Mouse (Mus musculus) neural tube, embryonic 14.5 days (tissue): ENCODE results near the gene Fkbp8. TPM values are rescaled to one million over a fixed set of nuclear protein-coding genes. Genes with fewer than 3 reads are reported as not detected.

Experiments
- ATAC-seq: fragments of 200-750 bp; cut with Nextera tagmentation; 2 replicates; pipeline ENCODE4 v1.8.0; 2017; ENCODE audit warnings: low read depth, mild to moderate bottlenecking, moderate TSS enrichment, moderate library complexity
- H3K27ac ChIP-seq: fragments of 300-500 bp; sonication (generic); 2 replicates; pipeline ENCODE4 v1.5.1; 2014; ENCODE audit warnings: low read depth, mild to moderate bottlenecking, control low read depth, low read length, moderate library complexity, mixed read lengths
- H3K27me3 ChIP-seq: fragments of 300-500 bp; sonication (generic); 2 replicates; pipeline ENCODE4 v1.6.1; 2014; ENCODE audit warnings: low read length; ENCODE audit not compliant: control insufficient read depth, insufficient read depth
- H3K36me3 ChIP-seq: fragments of 300-500 bp; sonication (generic); 2 replicates; pipeline ENCODE4 v1.6.1; 2014; ENCODE audit warnings: low read length, mixed read lengths; ENCODE audit not compliant: control insufficient read depth, insufficient read depth
- H3K4me1 ChIP-seq: fragments of 300-500 bp; sonication (generic); 2 replicates; pipeline ENCODE4 v1.6.1; 2014; ENCODE audit warnings: low read length; ENCODE audit not compliant: control insufficient read depth, insufficient read depth
- H3K4me2 ChIP-seq: fragments of 300-500 bp; sonication (generic); 2 replicates; pipeline ENCODE4 v1.6.1; 2014; ENCODE audit warnings: mild to moderate bottlenecking, low read depth, low read length, control low read depth
- H3K4me3 ChIP-seq: fragments of 300-500 bp; sonication (generic); 2 replicates; pipeline ENCODE4 v1.5.1; 2014; ENCODE audit warnings: low read depth, low read length, control low read depth, mixed read lengths
- H3K9ac ChIP-seq: fragments of 300-500 bp; sonication (generic); replicated peaks from 2 replicates; pipeline ENCODE4 v1.6.1; 2014; ENCODE audit warnings: low read depth, mild to moderate bottlenecking, control low read depth, low read length, mixed read lengths
- H3K9me3 ChIP-seq: fragments of 300-500 bp; sonication (generic); 2 replicates; pipeline ENCODE4 v1.6.1; 2016; ENCODE audit warnings: low read length; ENCODE audit not compliant: control insufficient read depth
- WGBS: fragments of 180-500 bp; shearing (Covaris S2); extraction: QIAGEN DNeasy Blood & Tissue Kit; methylation state at CpG from one replicate; pipeline ENCODE4 v1.1.7; 2014; 5-methylcytosine and 5-hydroxymethylcytosine counted together
- polyA plus RNA-seq: library from polyadenylated mRNA; unstranded; fragments of >200 nt; fragmentation: Nextera tagmentation; extraction: Ambion mirVana; gene quantifications from 2 replicates; pipeline ENCODE4 v1.2.1, GENCODE M21; 2014

The Fkbp8 gene
- polyA plus RNA-seq, 1 experiment from 2014 or later, result 336 TPM

DNA sequence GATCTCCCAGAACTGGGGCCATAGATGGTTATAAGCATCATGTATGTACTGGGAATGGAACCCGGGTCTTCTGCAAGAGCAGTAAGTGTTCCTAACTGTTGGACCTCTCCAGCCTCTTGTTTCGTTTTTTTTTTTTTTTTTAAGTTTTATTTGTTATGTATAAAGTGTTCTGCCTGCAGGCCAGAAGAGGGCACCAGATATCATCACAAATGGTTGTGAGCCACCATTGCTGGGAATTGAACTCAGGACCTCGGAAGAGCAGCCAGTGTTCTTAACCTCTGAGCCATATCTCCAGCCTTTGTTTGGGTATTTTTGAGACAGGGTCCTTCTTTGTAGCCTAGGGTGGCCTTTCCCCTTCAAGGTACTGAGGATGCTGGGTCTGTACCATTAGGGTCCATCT, 31.5 kb downstream of the Fkbp8 start:
- H3K4me1 ChIP-seq, result peaks cover 3% of the 10 kb centered on the region; the same call in 1 of the 2 replicates
- H3K27me3 ChIP-seq, result no peaks in the 10 kb centered on the region
- no peak overlapping the region for H3K4me2 ChIP-seq
- H3K4me3 ChIP-seq, result no peak overlapping the region
- H3K36me3 ChIP-seq, result no peaks in the 10 kb centered on the region
- no peak overlapping the region for H3K27ac ChIP-seq
- 92% methylated on average over 3 of the region's 3 CpGs for WGBS
- no peak for ATAC-seq
- no peak overlapping the region for H3K9ac ChIP-seq
- H3K9me3 ChIP-seq, result no peaks in the 10 kb centered on the region

DNA sequence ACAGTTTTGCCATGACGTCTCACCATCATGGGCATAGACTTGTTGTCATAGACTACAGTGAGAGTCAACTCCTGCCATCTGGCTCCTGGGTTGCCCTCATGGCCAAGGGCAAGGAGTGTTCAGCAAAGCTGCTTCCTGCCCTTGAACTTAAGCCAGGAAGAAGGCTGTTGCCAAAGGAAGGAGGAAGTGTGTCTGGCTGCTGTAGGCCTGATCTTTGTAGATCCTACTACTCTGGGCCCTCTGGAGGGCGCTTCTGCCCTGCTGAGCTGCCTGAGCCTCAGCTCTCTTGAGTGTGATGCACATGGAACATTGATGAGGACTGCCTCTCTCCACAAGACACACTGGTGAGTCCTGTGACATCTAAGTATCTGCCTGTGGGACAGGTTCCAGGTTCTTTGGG, 32.6 kb downstream of the Fkbp8 start:
- Histone ChIP-seq H3K36me3 (no peaks in the 10 kb centered on the region), H3K27me3 (no peaks in the 10 kb centered on the region), H3K4me2 (no peak overlapping the region), H3K9ac (no peak overlapping the region), H3K27ac (no peak overlapping the region), H3K4me1 (no peaks in the 10 kb centered on the region), H3K9me3 (no peaks in the 10 kb centered on the region), H3K4me3 (no peak overlapping the region)
- no peak for ATAC-seq
- 80% methylated on average over 2 of the region's 2 CpGs for WGBS

DNA sequence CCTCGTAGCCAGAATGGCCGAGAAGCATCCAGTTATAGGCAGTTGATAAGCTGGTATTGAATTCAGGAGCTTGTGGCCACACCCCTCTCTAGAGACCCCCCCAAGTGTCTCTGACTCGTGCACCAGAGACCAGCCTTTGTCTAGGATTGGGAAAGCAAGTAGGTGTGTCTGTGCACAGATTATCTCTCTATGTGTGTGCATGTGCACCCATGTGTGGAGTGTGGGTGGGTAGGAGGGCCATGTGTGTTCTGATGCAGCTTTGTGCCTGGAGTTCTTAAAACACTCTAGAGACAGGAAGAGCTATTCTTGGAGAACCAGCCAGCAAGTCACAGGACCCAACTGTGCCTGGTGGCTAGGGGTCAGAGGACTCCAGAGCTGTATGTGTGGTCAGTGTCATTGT, 33.0 kb downstream of the Fkbp8 start:
- no peaks in the 10 kb centered on the region for H3K36me3 ChIP-seq
- H3K9me3 ChIP-seq, result no peaks in the 10 kb centered on the region
- no peak overlapping the region for H3K4me3 ChIP-seq
- no peak overlapping the region for H3K27ac ChIP-seq
- H3K27me3 ChIP-seq, result no peaks in the 10 kb centered on the region
- 0 out of 2 replicates have a peak, but pooled peaks cover under 1% of the 10 kb centered on the region for H3K4me1 ChIP-seq
- 82% methylated on average over 3 of the region's 3 CpGs for WGBS
- no peak overlapping the region for H3K9ac ChIP-seq
- ATAC-seq, result no peak
- no peak overlapping the region for H3K4me2 ChIP-seq

DNA sequence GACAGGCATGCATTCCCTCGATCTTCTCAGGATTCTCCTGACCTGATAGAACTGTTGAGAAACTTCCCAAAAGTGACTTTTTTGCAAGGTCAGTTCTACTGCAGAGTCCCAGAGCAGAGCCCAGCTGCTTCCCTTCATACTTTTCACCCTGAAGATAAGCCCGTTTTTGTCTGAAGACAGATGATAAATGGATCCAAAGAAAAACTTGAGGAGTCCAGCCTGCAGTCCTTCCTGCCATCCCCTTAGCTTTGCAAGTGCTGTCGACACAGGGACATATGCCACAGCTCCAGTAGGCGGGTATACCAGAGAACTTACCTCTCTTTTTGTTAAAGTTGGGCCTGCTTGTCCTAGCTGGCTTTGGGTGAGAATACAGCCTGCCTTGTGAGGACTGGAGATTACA, 33.8 kb downstream of the Fkbp8 start:
- ATAC-seq, result no peak
- H3K4me2 ChIP-seq, result no peak overlapping the region
- H3K9ac ChIP-seq, result no peak overlapping the region
- WGBS, result 74% methylated on average over 4 of the region's 4 CpGs
- H3K27me3 ChIP-seq, result no peaks in the 10 kb centered on the region
- no peaks in the 10 kb centered on the region for H3K9me3 ChIP-seq
- H3K27ac ChIP-seq, result no peak overlapping the region
- no peaks in the 10 kb centered on the region for H3K36me3 ChIP-seq
- H3K4me1 ChIP-seq, result 0 out of 2 replicates have a peak, but pooled peaks cover 2% of the 10 kb centered on the region
- H3K4me3 ChIP-seq, result no peak overlapping the region

DNA sequence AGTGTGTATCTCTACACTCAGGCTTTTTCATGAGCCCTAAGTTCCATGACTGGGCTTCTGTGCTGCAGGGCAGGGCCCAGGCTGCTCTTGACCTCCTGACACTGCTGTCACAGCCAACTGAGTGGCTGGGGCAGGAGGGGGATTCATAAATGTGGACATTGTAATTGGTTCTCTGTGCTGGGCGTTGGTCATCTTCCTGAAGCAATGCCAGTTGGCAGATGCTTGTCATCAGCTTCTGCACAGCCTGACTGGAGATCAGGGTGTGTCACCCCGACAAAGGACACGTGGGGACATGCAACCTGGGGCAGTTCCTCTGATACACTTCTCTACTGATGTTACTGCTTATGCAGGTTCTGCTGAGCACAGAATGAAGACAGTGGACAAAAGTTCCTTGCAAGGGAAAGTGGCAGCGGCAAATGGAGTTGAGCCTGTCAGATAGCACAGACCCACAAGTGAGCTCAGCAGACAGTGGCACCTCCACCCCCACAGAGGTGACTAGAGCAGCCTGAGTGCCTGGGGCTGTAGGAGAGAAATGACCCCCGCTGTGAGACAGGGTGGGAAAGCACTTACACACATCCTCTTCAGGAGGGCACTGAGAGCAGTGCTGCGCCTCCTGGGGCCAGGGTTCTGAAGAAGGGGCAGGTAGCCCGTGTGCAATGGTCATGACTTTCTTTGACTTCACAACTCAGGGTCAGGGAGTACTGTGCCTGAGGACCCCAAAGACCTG, 34.4 kb downstream of the Fkbp8 start:
- no peak for ATAC-seq
- no peak overlapping the region for H3K4me3 ChIP-seq
- no peaks in the 10 kb centered on the region for H3K36me3 ChIP-seq
- no peak overlapping the region for H3K9ac ChIP-seq
- H3K4me2 ChIP-seq, result no peak overlapping the region
- no peak overlapping the region for H3K27ac ChIP-seq
- H3K4me1 ChIP-seq, result 0 out of 2 replicates have a peak, but pooled peaks cover 2% of the 10 kb centered on the region
- H3K9me3 ChIP-seq, result no peaks in the 10 kb centered on the region
- WGBS, result 80% methylated on average over 7 of the region's 7 CpGs
- H3K27me3 ChIP-seq, result no peaks in the 10 kb centered on the region

DNA sequence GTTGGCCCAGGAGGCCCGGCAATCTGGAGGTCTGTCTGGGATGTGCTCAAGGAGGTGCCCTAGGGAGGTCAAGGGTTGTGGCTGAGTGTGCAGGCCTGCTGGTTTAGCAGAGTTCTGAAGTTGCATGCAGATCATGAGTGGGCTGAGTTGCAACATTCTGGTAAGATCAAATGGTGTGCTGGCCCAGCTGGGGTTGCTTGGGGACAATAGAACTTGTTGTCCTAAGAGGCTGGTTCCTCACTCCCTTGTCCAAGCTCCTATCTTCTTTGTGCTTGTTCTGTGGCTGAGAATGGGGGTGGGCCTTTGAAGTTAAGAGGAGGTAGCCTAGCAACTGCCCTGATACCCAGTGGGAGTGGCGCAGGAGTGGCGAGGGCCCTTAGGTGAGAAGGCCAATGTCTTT, 35.3 kb downstream of the Fkbp8 start:
- Histone ChIP-seq H3K27ac (no peak overlapping the region), H3K4me2 (no peak overlapping the region), H3K27me3 (no peaks in the 10 kb centered on the region), H3K9ac (no peak overlapping the region), H3K9me3 (no peaks in the 10 kb centered on the region), H3K36me3 (no peaks in the 10 kb centered on the region), H3K4me3 (no peak overlapping the region), H3K4me1 (0 out of 2 replicates have a peak, but pooled peaks cover 2% of the 10 kb centered on the region)
- ATAC-seq, result no peak
- 82% methylated on average over 3 of the region's 3 CpGs for whole genome bisulfite sequencing

DNA sequence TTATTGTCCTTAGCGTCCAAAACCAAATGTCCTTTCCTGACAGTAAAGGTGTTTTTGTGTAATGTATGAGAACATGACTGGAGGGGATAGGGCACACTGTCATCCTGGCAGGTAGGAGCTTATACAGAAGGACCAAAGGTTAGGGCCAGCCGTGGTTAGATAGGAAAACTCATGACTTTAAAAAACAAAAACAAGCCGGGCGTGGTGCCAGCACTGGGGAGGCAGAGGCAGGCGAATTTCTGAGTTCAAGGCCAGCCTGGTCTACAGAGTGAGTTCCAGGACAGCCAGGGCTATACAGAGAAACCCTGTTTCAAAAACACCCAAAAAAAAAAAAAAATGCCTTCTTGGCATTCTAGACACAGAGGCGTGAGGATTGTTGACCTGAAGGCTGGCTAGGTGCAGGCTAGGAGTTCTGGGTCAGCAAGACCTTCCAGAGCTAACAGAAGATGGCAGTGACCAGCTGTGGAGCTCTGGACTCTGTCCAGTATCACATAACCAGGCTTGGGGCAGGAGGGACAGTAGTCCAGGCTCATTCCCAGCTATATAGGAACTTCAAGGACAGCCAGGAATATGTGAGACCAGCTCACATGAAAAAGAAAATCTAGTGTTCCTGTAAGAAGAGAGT, 36.4 kb downstream of the Fkbp8 start:
- no peaks in the 10 kb centered on the region for H3K27me3 ChIP-seq

DNA sequence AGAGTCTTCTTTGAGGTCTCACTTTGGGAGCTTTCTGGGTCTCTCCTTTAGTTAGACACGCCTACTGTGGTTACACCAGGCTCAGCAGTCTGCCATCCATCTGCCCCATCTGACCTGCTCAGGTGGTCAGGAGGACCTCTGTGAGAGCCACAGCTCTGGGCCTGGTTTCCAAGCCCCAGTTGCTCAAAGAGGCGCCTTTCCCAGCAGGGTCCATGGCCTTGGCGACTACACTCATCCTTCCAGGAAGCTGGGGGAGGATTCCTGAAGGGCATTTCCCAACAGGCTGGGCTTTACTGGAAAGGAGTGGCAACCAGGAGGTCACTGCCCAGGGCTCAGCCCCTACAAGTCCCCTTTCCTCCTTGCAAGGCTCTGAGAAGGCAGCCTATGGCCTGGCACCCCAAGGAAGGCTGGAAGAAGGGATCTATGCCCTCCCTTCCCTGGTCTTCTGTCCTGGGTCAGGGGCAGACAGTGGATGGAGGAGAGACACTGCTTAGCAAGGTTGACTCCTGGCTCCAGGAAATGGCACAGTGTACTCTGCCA, 37.2 kb downstream of the Fkbp8 start:
- no peak overlapping the region for H3K4me2 ChIP-seq
- H3K9ac ChIP-seq, result no peak overlapping the region
- 87% methylated on average over 3 of the region's 3 CpGs for WGBS
- no peak for ATAC-seq
- peaks cover 2% of the 10 kb centered on the region; the same call in 1 of the 2 replicates for H3K4me1 ChIP-seq
- H3K4me3 ChIP-seq, result no peak overlapping the region
- H3K9me3 ChIP-seq, result no peaks in the 10 kb centered on the region
- no peaks in the 10 kb centered on the region for H3K36me3 ChIP-seq
- no peaks in the 10 kb centered on the region for H3K27me3 ChIP-seq
- no peak overlapping the region for H3K27ac ChIP-seq

More for the DNA sequence above, 36.4 kb downstream of the Fkbp8 start:
- no peaks in the 10 kb centered on the region for H3K9me3 ChIP-seq
- H3K4me2 ChIP-seq, result no peak overlapping the region
- H3K9ac ChIP-seq, result no peak overlapping the region
- H3K36me3 ChIP-seq, result no peaks in the 10 kb centered on the region
- no peak overlapping the region for H3K27ac ChIP-seq
- ATAC-seq, result no peak
- H3K4me1 ChIP-seq, result 0 out of 2 replicates have a peak, but pooled peaks cover 2% of the 10 kb centered on the region
- no peak overlapping the region for H3K4me3 ChIP-seq
- WGBS, result 91% methylated on average over 6 of the region's 6 CpGs

DNA sequence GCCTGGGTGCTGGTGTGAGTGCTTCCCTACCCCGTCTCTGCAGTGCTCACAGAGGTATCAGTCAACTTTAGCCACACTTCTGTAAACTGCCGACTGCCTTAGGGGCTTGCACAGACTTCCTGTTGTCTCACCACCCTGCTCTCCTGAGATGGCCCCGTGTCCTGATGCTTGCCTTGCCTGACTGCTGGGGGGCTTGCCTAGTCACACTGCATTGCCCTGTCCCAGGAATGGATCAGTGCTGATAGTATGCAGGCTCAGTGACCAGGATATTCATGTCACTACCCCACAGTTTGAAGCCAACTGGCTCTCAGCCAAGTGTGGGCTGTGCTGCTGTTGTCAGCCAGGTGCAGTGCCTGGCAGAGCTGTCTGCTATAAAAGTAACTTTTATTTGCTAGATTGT, 38.0 kb downstream of the Fkbp8 start:
- no peak overlapping the region for H3K4me2 ChIP-seq
- H3K27me3 ChIP-seq, result no peaks in the 10 kb centered on the region
- WGBS, result 71% methylated on average over 3 of the region's 3 CpGs
- ATAC-seq, result no peak
- H3K27ac ChIP-seq, result no peak overlapping the region
- H3K36me3 ChIP-seq, result no peaks in the 10 kb centered on the region
- H3K9ac ChIP-seq, result no peak overlapping the region
- peaks cover 2% of the 10 kb centered on the region; the same call in 1 of the 2 replicates for H3K4me1 ChIP-seq
- H3K4me3 ChIP-seq, result no peak overlapping the region
- H3K9me3 ChIP-seq, result no peaks in the 10 kb centered on the region
